Mouse (Mus musculus): Measurements from ENCODE around the gene Pinlyp.

DNA sequence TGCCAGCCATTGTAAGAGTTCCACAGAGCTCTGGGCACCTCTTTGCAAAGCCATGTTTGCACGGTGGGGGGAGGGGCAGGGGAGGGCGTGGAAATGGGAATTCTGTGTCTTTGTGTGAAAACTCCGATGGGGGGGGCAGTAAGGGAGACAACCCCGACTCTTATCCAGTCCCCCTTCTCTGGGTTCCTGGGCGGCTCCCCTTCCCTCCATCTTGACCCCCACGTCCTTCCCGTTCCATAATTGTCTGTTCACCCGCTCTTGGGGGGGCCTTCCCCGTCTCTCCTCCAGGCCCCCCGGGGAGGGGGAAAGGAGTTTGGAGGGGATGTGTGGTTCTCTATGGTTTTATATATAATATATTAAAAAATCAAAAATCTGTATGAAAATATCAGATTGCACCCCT lies 41.9 kb downstream of the Pinlyp start:
- TF ChIP-seq CTCF (IDR thresholded peaks at IDR 0.05; ENCODE audit: extremely low read depth, insufficient read length, insufficient replicate concordance, low read depth, low read length) (no peak), POLR2A (IDR thresholded peaks at IDR 0.05; ENCODE audit: low read depth, low read length) (no peak)
